Mouse (Mus musculus) cerebellum, adult 11-12 months (tissue): ENCODE data around the gene Mon1a.

Experiments
- DNase-seq: peaks from one replicate; pipeline ENCODE4 v3.0.0; 2022

Mon1a gene

GRCm38 (mm10) chr9:107950460-107951355 lies 62.8 kb downstream of the Mon1a start:
- peak; percentile 89 for DNase-seq
